Mouse (Mus musculus): ENCODE measurements around the gene Ap1b1. TPM values are rescaled to one million over a fixed set of nuclear protein-coding genes. Genes with fewer than 3 reads are reported as not detected.

Ap1b1 gene
- polyA plus RNA-seq, 1 experiment from 2014 or later = 126 TPM

- DNase-seq (ENCODE audit: low spot score) = no peak
- ATAC-seq (replicated peaks; ENCODE audit: low FRiP score) = no peak
- H3K27ac ChIP-seq (ENCODE audit: low read depth, low read length) = no peak overlapping the region
- H3K36me3 ChIP-seq (ENCODE audit: control insufficient read depth, insufficient read depth, low read length) = peaks cover 48% of the 10 kb centered on the region
- no peaks in the 10 kb centered on the region for H3K9me3 ChIP-seq (ENCODE audit: control insufficient read depth, low read length)
- no peaks in the 10 kb centered on the region for H3K27me3 ChIP-seq (replicated peaks; ENCODE audit: control insufficient read depth, insufficient read depth, low read length)
- no peak overlapping the region for H3K9ac ChIP-seq (ENCODE audit: low read depth, low read length)
- H3K4me2 ChIP-seq = no peak overlapping the region
- no peak overlapping the region for H3K4me3 ChIP-seq (ENCODE audit: low read depth, low read length)
- no peaks in the 10 kb centered on the region for H3K4me1 ChIP-seq (replicated peaks; ENCODE audit: control insufficient read depth, insufficient read depth, low read length)
- 90% methylated on average over 10 of the region's 10 CpGs for WGBS
These were observed 46.1 kb downstream of the Ap1b1 start for GRCm38 (mm10) chr11:5032706-5033105.

GRCm38 (mm10) chr11:5033136-5033535, 46.5 kb downstream of the Ap1b1 start:
- Histone ChIP-seq H3K9ac (ENCODE audit: low read depth, low read length) (no peak overlapping the region), H3K4me1 (replicated peaks; ENCODE audit: control insufficient read depth, insufficient read depth, low read length) (no peaks in the 10 kb centered on the region), H3K27ac (ENCODE audit: low read depth, low read length) (no peak overlapping the region), H3K36me3 (ENCODE audit: control insufficient read depth, insufficient read depth, low read length) (peaks cover 45% of the 10 kb centered on the region), H3K9me3 (ENCODE audit: control insufficient read depth, low read length) (no peaks in the 10 kb centered on the region), H3K27me3 (replicated peaks; ENCODE audit: control insufficient read depth, insufficient read depth, low read length) (no peaks in the 10 kb centered on the region), H3K4me3 (ENCODE audit: low read depth, low read length) (no peak overlapping the region), H3K4me2 (no peak overlapping the region)
- WGBS = 97% methylated on average over 3 of the region's 3 CpGs
- DNase-seq (ENCODE audit: low spot score) = no peak
- ATAC-seq (replicated peaks; ENCODE audit: low FRiP score) = no peak

GRCm38 (mm10) chr11:5035421-5035820, 48.8 kb downstream of the Ap1b1 start:
- H3K27me3 ChIP-seq (replicated peaks; ENCODE audit: control insufficient read depth, insufficient read depth, low read length) = no peaks in the 10 kb centered on the region
- H3K27ac ChIP-seq (ENCODE audit: low read depth, low read length) = no peak overlapping the region
- H3K4me2 ChIP-seq = no peak overlapping the region
- no peaks in the 10 kb centered on the region for H3K9me3 ChIP-seq (ENCODE audit: control insufficient read depth, low read length)
- ATAC-seq (replicated peaks; ENCODE audit: low FRiP score) = no peak
- no peak for DNase-seq (ENCODE audit: low spot score)
- H3K36me3 ChIP-seq (ENCODE audit: control insufficient read depth, insufficient read depth, low read length) = peaks cover 56% of the 10 kb centered on the region
- no peak overlapping the region for H3K9ac ChIP-seq (ENCODE audit: low read depth, low read length)
- no peak overlapping the region for H3K4me3 ChIP-seq (ENCODE audit: low read depth, low read length)
- WGBS = 97% methylated on average over 4 of the region's 4 CpGs
- no peaks in the 10 kb centered on the region for H3K4me1 ChIP-seq (replicated peaks; ENCODE audit: control insufficient read depth, insufficient read depth, low read length)

- DNase-seq (ENCODE audit: low spot score) (no peak), ATAC-seq (replicated peaks; ENCODE audit: low FRiP score) (no peak)
- no peaks in the 10 kb centered on the region for H3K9me3 ChIP-seq (ENCODE audit: control insufficient read depth, low read length)
- no peak overlapping the region for H3K4me3 ChIP-seq (ENCODE audit: low read depth, low read length)
- no peaks in the 10 kb centered on the region for H3K27me3 ChIP-seq (replicated peaks; ENCODE audit: control insufficient read depth, insufficient read depth, low read length)
- no peak overlapping the region for H3K9ac ChIP-seq (ENCODE audit: low read depth, low read length)
- peaks cover 61% of the 10 kb centered on the region for H3K36me3 ChIP-seq (ENCODE audit: control insufficient read depth, insufficient read depth, low read length)
- H3K4me1 ChIP-seq (replicated peaks; ENCODE audit: control insufficient read depth, insufficient read depth, low read length) = no peaks in the 10 kb centered on the region
- H3K27ac ChIP-seq (ENCODE audit: low read depth, low read length) = no peak overlapping the region
- 92% methylated on average over 8 of the region's 8 CpGs for WGBS
- H3K4me2 ChIP-seq = no peak overlapping the region
These were observed 50.7 kb downstream of the Ap1b1 start for GRCm38 (mm10) chr11:5037146-5037854.

GRCm38 (mm10) chr11:5040585-5040984, 54.0 kb downstream of the Ap1b1 start:
- Histone ChIP-seq H3K36me3 (ENCODE audit: control insufficient read depth, insufficient read depth, low read length) (peaks cover 44% of the 10 kb centered on the region), H3K4me3 (ENCODE audit: low read depth, low read length) (no peak overlapping the region), H3K4me2 (no peak overlapping the region), H3K4me1 (replicated peaks; ENCODE audit: control insufficient read depth, insufficient read depth, low read length) (no peaks in the 10 kb centered on the region), H3K27me3 (replicated peaks; ENCODE audit: control insufficient read depth, insufficient read depth, low read length) (no peaks in the 10 kb centered on the region), H3K9me3 (ENCODE audit: control insufficient read depth, low read length) (no peaks in the 10 kb centered on the region), H3K9ac (ENCODE audit: low read depth, low read length) (no peak overlapping the region), H3K27ac (ENCODE audit: low read depth, low read length) (no peak overlapping the region)
- 83% methylated on average over 5 of the region's 5 CpGs for WGBS
- ATAC-seq (replicated peaks; ENCODE audit: low FRiP score) (no peak), DNase-seq (ENCODE audit: low spot score) (no peak)

GRCm38 (mm10) chr11:5041144-5041780, 54.6 kb downstream of the Ap1b1 start:
- no peak for ATAC-seq (replicated peaks; ENCODE audit: low FRiP score)
- 80% methylated on average over 18 of the region's 18 CpGs for WGBS
- no peak overlapping the region for H3K27ac ChIP-seq (ENCODE audit: low read depth, low read length)

GRCm38 (mm10) chr11:5042645-5043381, 56.2 kb downstream of the Ap1b1 start:
- Histone ChIP-seq H3K4me1 (replicated peaks; ENCODE audit: control insufficient read depth, insufficient read depth, low read length) (no peaks in the 10 kb centered on the region), H3K36me3 (ENCODE audit: control insufficient read depth, insufficient read depth, low read length) (peaks cover 33% of the 10 kb centered on the region), H3K4me2 (no peak overlapping the region), H3K9me3 (ENCODE audit: control insufficient read depth, low read length) (no peaks in the 10 kb centered on the region), H3K4me3 (ENCODE audit: low read depth, low read length) (no peak overlapping the region), H3K9ac (ENCODE audit: low read depth, low read length) (no peak overlapping the region), H3K27me3 (replicated peaks; ENCODE audit: control insufficient read depth, insufficient read depth, low read length) (no peaks in the 10 kb centered on the region), H3K27ac (ENCODE audit: low read depth, low read length) (no peak overlapping the region)
- WGBS = 80% methylated on average over 8 of the region's 8 CpGs
- ATAC-seq (replicated peaks; ENCODE audit: low FRiP score) (no peak), DNase-seq (ENCODE audit: low spot score) (no peak)

More at GRCm38 (mm10) chr11:5041144-5041780, 54.6 kb downstream of the Ap1b1 start:
- H3K4me1 ChIP-seq (replicated peaks; ENCODE audit: control insufficient read depth, insufficient read depth, low read length) = no peaks in the 10 kb centered on the region
- no peak overlapping the region for H3K4me2 ChIP-seq
- no peak overlapping the region for H3K9ac ChIP-seq (ENCODE audit: low read depth, low read length)
- H3K4me3 ChIP-seq (ENCODE audit: low read depth, low read length) = no peak overlapping the region
- peaks cover 42% of the 10 kb centered on the region for H3K36me3 ChIP-seq (ENCODE audit: control insufficient read depth, insufficient read depth, low read length)
- no peaks in the 10 kb centered on the region for H3K27me3 ChIP-seq (replicated peaks; ENCODE audit: control insufficient read depth, insufficient read depth, low read length)
- H3K9me3 ChIP-seq (ENCODE audit: control insufficient read depth, low read length) = no peaks in the 10 kb centered on the region
- no peak for DNase-seq (ENCODE audit: low spot score)

GRCm38 (mm10) chr11:5046321-5046926, 59.8 kb downstream of the Ap1b1 start:
- no peak overlapping the region for H3K9ac ChIP-seq (ENCODE audit: low read depth, low read length)
- no peaks in the 10 kb centered on the region for H3K4me1 ChIP-seq (replicated peaks; ENCODE audit: control insufficient read depth, insufficient read depth, low read length)
- no peak overlapping the region for H3K4me3 ChIP-seq (ENCODE audit: low read depth, low read length)
- H3K27me3 ChIP-seq (replicated peaks; ENCODE audit: control insufficient read depth, insufficient read depth, low read length) = no peaks in the 10 kb centered on the region
- no peak for DNase-seq (ENCODE audit: low spot score)
- no peak overlapping the region for H3K27ac ChIP-seq (ENCODE audit: low read depth, low read length)
- H3K4me2 ChIP-seq = no peak overlapping the region
- H3K36me3 ChIP-seq (ENCODE audit: control insufficient read depth, insufficient read depth, low read length) = peaks cover 10% of the 10 kb centered on the region
- WGBS = 43% methylated on average over 12 of the region's 12 CpGs
- H3K9me3 ChIP-seq (ENCODE audit: control insufficient read depth, low read length) = no peaks in the 10 kb centered on the region
- ATAC-seq (replicated peaks; ENCODE audit: low FRiP score) = no peak
